Mouse (Mus musculus) thymus, adult 2 months (tissue): Measurements from ENCODE around the gene Hectd1. TPM values are rescaled to one million over a fixed set of nuclear protein-coding genes. Genes with fewer than 3 reads are reported as not detected.

Experiments used
- DNase-seq: peaks from one replicate; pipeline ENCODE4 v3.0.0; 2021
- H3K27ac ChIP-seq: fragments of 200-500 bp; 2 replicates; pipeline ENCODE4 v1.5.1; 2012; ENCODE audit warnings: low read length, control low read depth; ENCODE audit not compliant: control insufficient read depth, insufficient read depth
- H3K27me3 ChIP-seq: fragments of 200-500 bp; 2 replicates; pipeline ENCODE4 v1.6.1; 2012; ENCODE audit warnings: mild to moderate bottlenecking, low read length, moderate library complexity, mixed read lengths; ENCODE audit not compliant: control insufficient read depth, insufficient read depth
- H3K36me3 ChIP-seq: fragments of 200-500 bp; 2 replicates; pipeline ENCODE4 v1.6.1; 2012; ENCODE audit warnings: mild to moderate bottlenecking, low read length, moderate library complexity; ENCODE audit not compliant: control insufficient read depth, insufficient read depth
- H3K4me1 ChIP-seq: fragments of 200-500 bp; replicated peaks from 2 replicates; pipeline ENCODE4 v1.6.1; 2012; ENCODE audit warnings: low read length; ENCODE audit not compliant: control insufficient read depth, insufficient read depth
- H3K4me3 ChIP-seq: fragments of 200-500 bp; 2 replicates; pipeline ENCODE4 v1.5.1; 2012; ENCODE audit warnings: mild to moderate bottlenecking, low read length, control low read depth, moderate library complexity; ENCODE audit not compliant: control insufficient read depth, insufficient read depth
- CTCF ChIP-seq: fragments of 200-500 bp; IDR thresholded peaks from 2 replicates; pipeline ENCODE4 v1.5.1; 2012; ENCODE audit warnings: mild to moderate bottlenecking, control low read depth, low read length, moderate library complexity, borderline replicate concordance; ENCODE audit not compliant: control insufficient read depth, poor library complexity, insufficient read depth; ENCODE audit errors: extremely low read depth
- POLR2A ChIP-seq: fragments of 200-500 bp; IDR thresholded peaks from 2 replicates; pipeline ENCODE4 v1.6.1; 2012; ENCODE audit warnings: mild to moderate bottlenecking, low read length, control low read depth, moderate library complexity; ENCODE audit not compliant: control insufficient read depth, poor library complexity, insufficient read depth; ENCODE audit errors: extremely low read depth
- WGBS: fragments of 180-500 bp; shearing (Covaris S2); methylation state at CpG from one replicate; pipeline ENCODE4 v1.1.7; 2018; 5-methylcytosine and 5-hydroxymethylcytosine counted together
- polyA plus RNA-seq: library from polyadenylated mRNA; depleted of rRNA; stranded (reverse); fragments of >200 nt; gene quantifications from 2 replicates; pipeline ENCODE4 v1.2.3, GENCODE M21; 2012

Hectd1 gene
- polyA plus RNA-seq, 1 experiment: 27.7 TPM

DNA sequence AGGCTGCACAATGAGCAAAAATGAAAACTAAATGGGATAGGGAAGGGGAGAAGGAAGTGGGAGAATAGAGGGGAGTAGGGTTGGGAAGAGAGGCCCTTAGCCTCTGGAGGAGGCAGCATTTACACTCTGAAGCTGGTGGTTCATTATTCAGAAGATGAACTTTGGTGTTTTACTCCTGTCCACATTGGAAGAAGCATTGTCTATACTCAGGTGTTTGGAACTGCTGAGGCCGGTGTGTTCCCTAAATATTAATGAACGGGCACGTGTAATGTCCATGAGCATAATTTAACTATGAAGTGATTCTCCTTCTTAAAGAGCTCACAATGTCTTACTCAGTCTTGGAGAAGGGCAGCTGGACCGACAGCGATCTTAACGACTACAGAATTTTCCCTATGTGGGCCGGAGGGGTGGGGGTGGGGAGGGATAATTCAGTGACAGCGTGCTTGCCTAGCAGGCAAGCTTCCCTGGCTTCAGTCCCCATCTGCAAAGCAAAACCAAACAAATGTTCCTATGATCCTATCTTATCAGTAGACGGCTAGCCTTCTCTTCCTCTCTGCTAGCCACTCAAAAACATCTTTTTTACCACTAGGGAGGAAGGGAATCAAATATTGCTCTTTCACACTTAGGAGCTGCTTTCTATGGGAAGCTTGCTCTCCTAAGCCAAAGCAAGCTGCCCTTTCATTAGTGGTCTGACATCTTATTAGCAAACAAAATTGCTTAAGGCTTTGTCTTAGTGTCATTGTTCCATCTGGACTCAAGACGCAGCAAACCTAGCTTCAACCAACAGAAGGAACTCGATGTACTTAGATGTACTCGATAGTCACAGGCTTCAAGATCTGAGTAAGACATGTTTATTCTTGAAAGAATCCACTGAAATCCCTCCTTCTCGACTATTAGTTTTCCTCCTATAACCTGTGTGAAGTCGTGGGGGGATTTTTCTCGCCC, 14.5 kb upstream of the Hectd1 start:
- H3K27ac ChIP-seq: no peak overlapping the region
- no peak for DNase-seq
- TF ChIP-seq POLR2A: no peak
- no peak for TF ChIP-seq CTCF
- H3K27me3 ChIP-seq: no peaks in the 10 kb centered on the region
- 0 out of 2 replicates have a peak, but pooled peaks cover 3% of the 10 kb centered on the region for H3K4me1 ChIP-seq
- H3K4me3 ChIP-seq: no peak overlapping the region
- WGBS: 64% methylated on average over 15 of the region's 15 CpGs
- H3K36me3 ChIP-seq: no peaks in the 10 kb centered on the region

- Histone ChIP-seq H3K27me3 (no peaks in the 10 kb centered on the region), H3K4me1 (0 out of 2 replicates have a peak, but pooled peaks cover 3% of the 10 kb centered on the region), H3K36me3 (no peaks in the 10 kb centered on the region), H3K4me3 (no peak overlapping the region), H3K27ac (no peak overlapping the region)
- 94% methylated on average over 6 of the region's 6 CpGs for WGBS
- no peak for DNase-seq
- TF ChIP-seq CTCF (no peak), POLR2A (no peak)
These were observed 12.9 kb upstream of the Hectd1 start for GRCm38 (mm10) chr12:51842081-51842864.

DNA sequence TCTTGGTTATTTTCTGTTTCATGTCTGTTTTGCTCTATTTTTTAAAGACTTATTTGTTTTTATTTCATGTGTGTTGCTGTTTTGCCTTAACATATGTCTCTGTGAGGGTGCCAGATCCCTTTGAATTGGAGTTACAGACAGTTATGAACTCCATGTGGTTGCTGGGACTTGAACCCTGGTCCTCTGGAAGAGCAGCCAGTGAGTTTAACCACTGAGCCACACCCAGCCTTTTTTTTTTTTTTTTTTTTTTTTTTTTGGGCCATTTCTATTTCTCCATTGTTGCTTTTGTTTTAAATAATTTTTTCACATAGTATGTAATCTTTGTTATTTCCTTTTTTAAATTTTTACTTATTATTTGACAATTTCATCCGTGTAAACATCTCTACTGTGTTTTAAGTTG, 10.5 kb upstream of the Hectd1 start:
- TF ChIP-seq POLR2A (no peak), CTCF (no peak)
- WGBS: 100% methylated on average over 1 of the region's 1 CpGs
- H3K27ac ChIP-seq: no peak overlapping the region
- 0 out of 2 replicates have a peak, but pooled peaks cover 3% of the 10 kb centered on the region for H3K4me1 ChIP-seq
- H3K27me3 ChIP-seq: no peaks in the 10 kb centered on the region
- no peak for DNase-seq
- no peak overlapping the region for H3K4me3 ChIP-seq
- H3K36me3 ChIP-seq: no peaks in the 10 kb centered on the region

DNA sequence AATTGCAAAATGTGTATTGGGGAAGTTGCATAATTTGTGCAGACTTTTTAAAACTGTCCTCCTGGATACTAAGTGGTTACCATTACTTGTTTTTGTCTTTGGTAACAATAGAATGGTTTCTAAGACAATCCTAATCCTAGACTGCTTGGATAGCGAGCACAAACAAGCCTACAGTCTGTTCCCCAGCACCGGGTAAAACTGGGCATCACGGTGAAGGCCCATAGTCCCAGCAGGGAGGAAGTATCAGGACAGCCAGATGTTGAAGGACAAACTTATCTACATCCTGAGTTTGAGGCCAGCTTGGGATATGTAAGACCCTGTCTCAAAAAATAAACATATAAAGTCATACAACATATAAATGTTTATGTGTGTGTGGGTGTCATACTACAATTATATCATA, 5.9 kb upstream of the Hectd1 start:
- Histone ChIP-seq H3K27me3 (no peaks in the 10 kb centered on the region), H3K4me3 (no peak overlapping the region), H3K27ac (no peak overlapping the region), H3K36me3 (no peaks in the 10 kb centered on the region), H3K4me1 (peaks cover 5% of the 10 kb centered on the region)
- no peak for TF ChIP-seq POLR2A
- TF ChIP-seq CTCF: no peak
- 68% methylated on average over 3 of the region's 3 CpGs for WGBS
- DNase-seq: no peak

DNA sequence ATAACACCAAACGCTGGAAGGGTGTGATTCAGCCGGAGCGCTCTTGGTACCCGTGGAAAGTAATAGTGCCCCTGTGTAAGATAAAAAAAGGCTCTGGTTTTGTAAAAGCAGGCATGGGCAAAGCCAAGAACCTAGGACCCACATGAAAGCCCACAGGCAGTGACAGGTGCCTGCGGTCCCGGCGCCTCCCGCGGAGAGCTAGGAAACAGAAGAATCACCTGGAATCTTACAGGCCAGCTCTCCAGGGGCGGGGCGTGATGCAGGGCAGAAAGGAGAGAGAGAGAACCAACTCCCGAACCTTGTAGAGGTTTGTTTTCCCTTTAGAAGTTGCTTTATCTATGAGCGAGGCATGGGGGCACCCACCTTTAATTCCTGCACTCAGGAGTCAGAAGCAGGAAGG, 2.6 kb upstream of the Hectd1 start:
- Histone ChIP-seq H3K27ac (no peak overlapping the region), H3K36me3 (no peaks in the 10 kb centered on the region), H3K4me3 (no peak overlapping the region), H3K4me1 (peaks cover 4% of the 10 kb centered on the region), H3K27me3 (no peaks in the 10 kb centered on the region)
- TF ChIP-seq CTCF (no peak), POLR2A (no peak)
- no peak for DNase-seq
- 94% methylated on average over 13 of the region's 13 CpGs for WGBS

DNA sequence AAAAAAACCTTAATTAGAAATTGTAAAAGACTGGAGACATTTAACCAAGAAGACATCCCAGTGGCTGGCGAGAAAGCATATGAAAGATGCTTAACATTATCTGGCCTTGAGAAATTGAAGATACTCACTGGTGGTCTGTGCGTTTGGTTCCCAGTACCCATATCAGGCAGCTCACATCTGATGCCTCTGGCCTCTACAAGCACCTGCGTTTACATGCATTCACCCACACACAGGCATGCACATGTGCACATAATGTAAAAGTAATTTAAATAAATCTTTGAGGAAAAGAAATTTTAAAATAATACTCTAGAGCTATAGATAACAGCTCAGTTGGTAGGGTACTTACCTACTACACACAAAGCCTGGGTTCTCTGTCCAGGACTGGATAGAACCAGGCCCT, 2.0 kb upstream of the Hectd1 start:
- WGBS: 93% methylated on average over 3 of the region's 3 CpGs
- Histone ChIP-seq H3K27me3 (no peaks in the 10 kb centered on the region), H3K4me3 (no peak overlapping the region), H3K4me1 (peaks cover 4% of the 10 kb centered on the region), H3K36me3 (no peaks in the 10 kb centered on the region), H3K27ac (no peak overlapping the region)
- TF ChIP-seq POLR2A: no peak
- no peak for TF ChIP-seq CTCF
- DNase-seq: no peak
